Mouse (Mus musculus) spleen, embryonic (tissue): ENCODE data around the gene Ten1.

Source experiments
- CTCF ChIA-PET: fragments of 350-600 bp; sonication (Branson Sonifier 250); formaldehyde crosslinking; loops from one replicate; lab custom pipeline; 2022; lab: Charles Lee

Gene Ten1

GRCm38 (mm10) chr11:116198639-116199531 is at the start of gene Ten1, which contains the start of gene Acox1:
Gene Ten1, plus strand, starts transcription at chr11:116198855.
Gene Acox1, minus strand, starts transcription at chr11:116199045.
- CTCF ChIA-PET, result interaction anchor here (0.7 kb wide), 2 partner anchors 103 to 500 kb away, joined by 3 read pairs; no protein-coding TSS in a partner anchor

- CTCF ChIA-PET, result interaction anchor here (0.5 kb wide), 1 partner anchor 161 kb away, joined by 3 read pairs; no protein-coding TSS in a partner anchor
Measured at GRCm38 (mm10) chr11:116149341-116149740, 49.3 kb upstream of the Ten1 start.

- CTCF ChIA-PET, result interaction anchor here (0.5 kb wide), 1 partner anchor 46 kb away, joined by 4 read pairs; no protein-coding TSS in a partner anchor
Measured at GRCm38 (mm10) chr11:116150960-116151359, 47.7 kb upstream of the Ten1 start.

GRCm38 (mm10) chr11:116161312-116161711 is 37.3 kb upstream of the Ten1 start:
- CTCF ChIA-PET, result no interaction called here

- CTCF ChIA-PET, result no interaction called here
Measured at GRCm38 (mm10) chr11:116162146-116162545, 36.5 kb upstream of the Ten1 start.

- CTCF ChIA-PET, result interaction anchor here (0.6 kb wide), 1 partner anchor 105 kb away, joined by 5 read pairs; no protein-coding TSS in a partner anchor
Measured at GRCm38 (mm10) chr11:116163002-116163401, 35.7 kb upstream of the Ten1 start.

- CTCF ChIA-PET, result interaction anchor here (0.5 to 0.6 kb wide), 2 partner anchors 21 to 321 kb away, joined by 3 to 7 read pairs; no protein-coding TSS in a partner anchor
Measured at GRCm38 (mm10) chr11:116167232-116167631, 31.4 kb upstream of the Ten1 start.

- CTCF ChIA-PET, result no interaction called here
Measured at GRCm38 (mm10) chr11:116167884-116168439, 30.7 kb upstream of the Ten1 start, which contains the start of gene Fbf1. Gene Fbf1, minus strand, starts transcription at chr11:116168166.

- CTCF ChIA-PET, result interaction anchor here (0.7 kb wide), 1 partner anchor 280 kb away, joined by 19 read pairs; no protein-coding TSS in a partner anchor
Measured at GRCm38 (mm10) chr11:116169214-116169613, 29.4 kb upstream of the Ten1 start.

- CTCF ChIA-PET, result no interaction called here
Measured at GRCm38 (mm10) chr11:116170003-116170800, 28.5 kb upstream of the Ten1 start.

- CTCF ChIA-PET, result no interaction called here
Measured at GRCm38 (mm10) chr11:116171959-116172358, 26.7 kb upstream of the Ten1 start.

- CTCF ChIA-PET, result no interaction called here
Measured at GRCm38 (mm10) chr11:116174775-116175448, 23.7 kb upstream of the Ten1 start.

- CTCF ChIA-PET, result interaction anchor here (0.7 kb wide), 1 partner anchor 302 kb away, joined by 4 read pairs; no protein-coding TSS in a partner anchor
Measured at GRCm38 (mm10) chr11:116176010-116176409, 22.6 kb upstream of the Ten1 start.

- CTCF ChIA-PET, result no interaction called here
Measured at GRCm38 (mm10) chr11:116178411-116179121, 20.1 kb upstream of the Ten1 start.

- CTCF ChIA-PET, result no interaction called here
Measured at GRCm38 (mm10) chr11:116185836-116186235, 12.8 kb upstream of the Ten1 start.

- CTCF ChIA-PET, result no interaction called here
Measured at GRCm38 (mm10) chr11:116186360-116186759, 12.3 kb upstream of the Ten1 start.

GRCm38 (mm10) chr11:116187226-116187930 is 11.3 kb upstream of the Ten1 start:
- CTCF ChIA-PET, result no interaction called here

- CTCF ChIA-PET, result interaction anchor here (0.7 kb wide), 1 partner anchor 60 kb away, joined by 5 read pairs; no protein-coding TSS in a partner anchor
Measured at GRCm38 (mm10) chr11:116194619-116195018, 4.0 kb upstream of the Ten1 start.

GRCm38 (mm10) chr11:116195252-116195651 is 3.4 kb upstream of the Ten1 start:
- CTCF ChIA-PET, result no interaction called here
